Comparison of ENCODE assay signal across 30 mouse cellular contexts in genomic region chr3:21341916-21342315, GRCm38 (mm10).
"Had no signal": no experiment of that assay in that cellular context is flagged by ENCODE, and none has a peak within 500 bp of the region (broad histone marks: within the 10 kb centered on the region; RNA-seq: fewer than 3 reads in every experiment).

No protein-coding gene starts in this region.

- H3K27ac ChIP-seq: heart, embryonic 10.5 days; heart, embryonic 13.5 days; heart, embryonic 15.5 days; hindbrain, embryonic 10.5 days; hindbrain, embryonic 12.5 days; hindbrain, embryonic 13.5 days; hindbrain, embryonic 14.5 days; hindbrain, embryonic 15.5 days; hindbrain, postnatal 0 days; intestine, embryonic 15.5 days; kidney, embryonic 15.5 days; kidney, postnatal 0 days; layer of hippocampus, adult 2 months; left cerebral cortex, adult 2 months had no signal

- H3K4me3 ChIP-seq: heart, embryonic 10.5 days; heart, embryonic 12.5 days; heart, embryonic 13.5 days; heart, embryonic 15.5 days; hindbrain, embryonic 10.5 days; hindbrain, embryonic 12.5 days; hindbrain, embryonic 13.5 days; hindbrain, embryonic 15.5 days; intestine, embryonic 15.5 days; kidney, embryonic 15.5 days; layer of hippocampus, adult 2 months; left cerebral cortex, adult 2 months had no signal

- H3K27me3 ChIP-seq: heart, embryonic 12.5 days; heart, embryonic 13.5 days; heart, embryonic 15.5 days; hindbrain, embryonic 12.5 days; hindbrain, embryonic 13.5 days; hindbrain, embryonic 15.5 days; intestine, embryonic 15.5 days; kidney, embryonic 15.5 days had no signal

- H3K4me1 ChIP-seq: heart, embryonic 10.5 days; heart, embryonic 12.5 days; heart, embryonic 13.5 days; heart, embryonic 15.5 days; hindbrain, embryonic 10.5 days; hindbrain, embryonic 12.5 days; hindbrain, embryonic 13.5 days; hindbrain, embryonic 15.5 days; intestine, embryonic 15.5 days; kidney, embryonic 15.5 days had no signal

- H3K9me3 ChIP-seq: heart, embryonic 10.5 days; heart, embryonic 12.5 days; heart, embryonic 13.5 days; heart, embryonic 15.5 days; hindbrain, embryonic 10.5 days; hindbrain, embryonic 12.5 days; hindbrain, embryonic 13.5 days; hindbrain, embryonic 15.5 days; intestine, embryonic 15.5 days; kidney, embryonic 15.5 days had no signal

- DNase-seq: heart, postnatal 10 days; heart, postnatal 14 days; heart, postnatal 36 days; heart, postnatal 4 days; kidney, adult 11 months; kidney, adult 18-20 months; kidney, adult 2 months; kidney, adult 8-10 months; kidney, adult 9 months; kidney, postnatal 10 days; kidney, postnatal 14 days; kidney, postnatal 25 days; kidney, postnatal 36 days; layer of hippocampus, adult 9-11 months; layer of hippocampus, postnatal 36 days had no signal

- H3K9ac ChIP-seq: heart, embryonic 12.5 days; heart, embryonic 13.5 days; heart, embryonic 15.5 days; hindbrain, embryonic 12.5 days; hindbrain, embryonic 13.5 days; hindbrain, embryonic 14.5 days; hindbrain, embryonic 15.5 days; intestine, embryonic 15.5 days; kidney, embryonic 15.5 days had no signal

- H3K36me3 ChIP-seq: heart, embryonic 10.5 days; heart, embryonic 12.5 days; heart, embryonic 13.5 days; heart, embryonic 15.5 days; hindbrain, embryonic 10.5 days; hindbrain, embryonic 12.5 days; hindbrain, embryonic 13.5 days; hindbrain, embryonic 15.5 days; intestine, embryonic 15.5 days; kidney, embryonic 15.5 days had no signal
